Mouse (Mus musculus) testis, postnatal 14 days (tissue): Measurements from ENCODE around the gene Olfr1128.
"Not testable (repeated sequence)": the region's sequence is repeated elsewhere in the genome, so short reads cannot be mapped to it uniquely, and the experiment has no call there.

Experiments used
- DNase-seq: peaks from one replicate; pipeline ENCODE4 v3.0.0; 2021; ENCODE audit warnings: low spot score

The Olfr1128 gene

GRCm38 (mm10) chr2:87545442-87545841 lies at the start of gene Olfr1128:
TSS of gene Olfr1128 (minus strand) at chr2:87545542.
- no peak for DNase-seq

- not testable (repeated sequence) for DNase-seq
Observed at GRCm38 (mm10) chr2:87573602-87574001, 28.3 kb upstream of the Olfr1128 start, which contains the start of gene Olfr1129. TSS of gene Olfr1129 (plus strand) at chr2:87573902.

- no peak for DNase-seq
Observed at GRCm38 (mm10) chr2:87534826-87535225, 10.5 kb downstream of the Olfr1128 start.

GRCm38 (mm10) chr2:87531496-87531895 lies 13.8 kb downstream of the Olfr1128 start, which contains the start of gene Olfr153:
TSS of gene Olfr153 (plus strand) at chr2:87531796.
- no peak for DNase-seq

GRCm38 (mm10) chr2:87525899-87526616 lies 19.3 kb downstream of the Olfr1128 start:
- peak; percentile 39 for DNase-seq

GRCm38 (mm10) chr2:87520651-87521050 lies 24.7 kb downstream of the Olfr1128 start:
- no peak for DNase-seq

- no peak for DNase-seq
Observed at GRCm38 (mm10) chr2:87516581-87516980, 28.8 kb downstream of the Olfr1128 start.

GRCm38 (mm10) chr2:87515457-87516060 lies 29.8 kb downstream of the Olfr1128 start:
- DNase-seq, result no peak

GRCm38 (mm10) chr2:87515046-87515445 lies 30.3 kb downstream of the Olfr1128 start:
- DNase-seq, result no peak

- no peak for DNase-seq
Observed at GRCm38 (mm10) chr2:87506265-87506664, 39.1 kb downstream of the Olfr1128 start, which contains the start of gene Pramel6. TSS of gene Pramel6 (plus strand) at chr2:87506565.

- not testable (repeated sequence) for DNase-seq
Observed at GRCm38 (mm10) chr2:87496993-87497392, 48.3 kb downstream of the Olfr1128 start, which contains the start of gene Pramel7. TSS of gene Pramel7 (minus strand) at chr2:87497093.
